ENCODE assay signal across 8 mouse cellular contexts in the genomic region with DNA sequence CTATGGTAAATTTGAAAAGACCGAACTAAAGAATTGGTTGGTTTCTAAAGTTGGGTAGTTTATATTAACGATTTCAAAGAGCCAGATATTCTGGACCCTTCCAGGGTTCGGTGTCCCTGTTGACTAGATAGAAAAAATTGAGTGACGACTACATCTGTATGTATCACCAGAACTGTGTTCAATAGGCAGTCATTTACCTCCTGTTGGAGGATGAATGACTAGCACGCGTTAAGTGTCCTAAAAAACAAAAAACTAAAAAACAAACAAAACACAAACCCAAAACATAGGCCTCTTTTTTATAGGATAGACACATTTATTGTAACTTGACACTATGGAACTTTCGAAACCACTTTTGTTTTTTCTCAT. TPM values are rescaled to one million over a fixed set of nuclear protein-coding genes. Genes with fewer than 3 reads are reported as not detected.
A peak's percentile ranks its signal among the peaks of the same experiment; 100 is the strongest.
DNase-seq lines count a peak whose midpoint lies in the region; ATAC-seq and TF ChIP-seq lines count a peak whose summit lies in the region.

No protein-coding gene starts in this region.

- no peak for ATAC-seq in heart, embryonic 13.5 days (ENCODE audit: extremely low read depth, insufficient number of reproducible peaks, low FRiP score, low TSS enrichment)
- no peak for ATAC-seq in G1E (ENCODE audit: extremely low read depth, insufficient number of reproducible peaks, low FRiP score, poor library complexity, severe bottlenecking)
- ATAC-seq in heart, postnatal 0 days (ENCODE audit: insufficient read depth, low read depth): no peak
- ATAC-seq in megakaryocyte-erythroid progenitor cell, adult 5-6 weeks (replicated peaks; ENCODE audit: low FRiP score, low TSS enrichment, poor library complexity, severe bottlenecking): peak; percentile 57

- TF ChIP-seq EP300 in heart, postnatal 0 days (IDR thresholded peaks at IDR 0.05; ENCODE audit: low read depth): no peak

- peaks cover 10% of the 10 kb centered on the region for H3K4me1 ChIP-seq in heart, embryonic 13.5 days
- peaks cover 15% of the 10 kb centered on the region for H3K4me1 ChIP-seq in G1E (ENCODE audit: insufficient read depth, low read depth, low read length)
- H3K4me1 ChIP-seq in heart, postnatal 0 days (ENCODE audit: control insufficient read depth, insufficient read depth): peaks cover 11% of the 10 kb centered on the region

- 0 out of 2 replicates have a peak, but pooled peaks cover 7% of the 10 kb centered on the region for H3K9me3 ChIP-seq in heart, embryonic 13.5 days
- H3K9me3 ChIP-seq in G1E (replicated peaks): no peaks in the 10 kb centered on the region
- no peaks in the 10 kb centered on the region for H3K9me3 ChIP-seq in heart, postnatal 0 days (replicated peaks; ENCODE audit: control insufficient read depth, low read length)

- no peak for TF ChIP-seq CTCF in G1E (IDR thresholded peaks at IDR 0.05; ENCODE audit: low read depth, low read length)
- no peak for TF ChIP-seq CTCF in heart, postnatal 0 days (IDR thresholded peaks at IDR 0.05; ENCODE audit: low read depth)

- peaks cover 3% of the 10 kb centered on the region; the same call in 1 of the 2 replicates for H3K27me3 ChIP-seq in heart, embryonic 13.5 days (replicated peaks)
- H3K27me3 ChIP-seq in G1E (ENCODE audit: insufficient read depth, low read length): peaks cover 4% of the 10 kb centered on the region; the same call in 1 of the 2 replicates
- no peaks in the 10 kb centered on the region for H3K27me3 ChIP-seq in heart, postnatal 0 days (ENCODE audit: control insufficient read depth, insufficient read depth, low read length)

- no peak for DNase-seq in heart, postnatal 4 days
- DNase-seq in G1E (ENCODE audit: low spot score): peak; percentile 5
- no peak for DNase-seq in heart, postnatal 0 days (ENCODE audit: low spot score)
- DNase-seq in frontal cortex, postnatal 10 days (ENCODE audit: low spot score in 2 of 2): no peak
- no peak for DNase-seq in layer of hippocampus, postnatal 25 days (ENCODE audit: extremely low spot score in 1 of 2, low spot score in 1 of 2)
- DNase-seq in right cerebral cortex, postnatal 10 days (ENCODE audit: low spot score in 2 of 2): no peak

- H3K4me2 ChIP-seq in heart, embryonic 13.5 days: peak overlapping the region; percentile 97
- H3K4me2 ChIP-seq in heart, postnatal 0 days (ENCODE audit: low read depth, low read length): peak overlapping the region; percentile 99

- WGBS in heart, embryonic 13.5 days: 26% methylated on average over 7 of the region's 7 CpGs
- 28% methylated on average over 7 of the region's 7 CpGs for WGBS in heart, postnatal 0 days

- H3K36me3 ChIP-seq in heart, embryonic 13.5 days: peaks cover 19% of the 10 kb centered on the region
- peaks cover 25% of the 10 kb centered on the region for H3K36me3 ChIP-seq in G1E (replicated peaks)
- H3K36me3 ChIP-seq in heart, postnatal 0 days (replicated peaks; ENCODE audit: control insufficient read depth, insufficient read depth, low read length): no peaks in the 10 kb centered on the region

- peak overlapping the region; percentile 93 for H3K9ac ChIP-seq in heart, embryonic 13.5 days
- peak overlapping the region; percentile 85 for H3K9ac ChIP-seq in heart, postnatal 0 days (replicated peaks; ENCODE audit: low read depth, low read length)

- peak overlapping the region; percentile 83 for H3K4me3 ChIP-seq in heart, embryonic 13.5 days
- peak overlapping the region; percentile 84 for H3K4me3 ChIP-seq in G1E (ENCODE audit: low read depth, low read length)
- H3K4me3 ChIP-seq in heart, postnatal 0 days (ENCODE audit: low read depth, low read length): peak overlapping the region; percentile 85

- no peak overlapping the region for H3K27ac ChIP-seq in heart, embryonic 13.5 days (replicated peaks)
- H3K27ac ChIP-seq in heart, postnatal 0 days (ENCODE audit: low read depth): peak overlapping the region; percentile 43

RNA-seq across cellular contexts. Expression of gene Zfp850, which starts 0.5 kb away (rescaled TPM):
- 1.7 and 2.7 TPM in 2 replicates for polyA plus RNA-seq in heart, embryonic 13.5 days (2015; fragmentation: Nextera tagmentation; extraction: Ambion mirVana)
- 1 to 10 TPM; 2.1 to 2.6 TPM for total RNA-seq in heart, postnatal 4 days (2021)
- total RNA-seq in G1E (2014; fragmentation: Nextera tagmentation): 12.1 and 20.9 TPM in 2 replicates
- 11.7 and 12.5 TPM in 2 replicates for total RNA-seq in G1E (2017)
- polyA plus RNA-seq in G1E (2012): 0.26 and 0.35 TPM in 2 replicates
- total RNA-seq in heart, postnatal 0 days (2014; rRNA removed; ENCODE audit: low replicate concordance): 0.15 and 1.7 TPM in 2 replicates
- polyA plus RNA-seq in heart, postnatal 0 days (2015; fragmentation: Nextera tagmentation; extraction: Ambion mirVana): 0.75 and 0.87 TPM in 2 replicates
- total RNA-seq in megakaryocyte-erythroid progenitor cell, adult 5-6 weeks (2014; fragmentation: Nextera tagmentation): 6.3 and 8.5 TPM in 2 replicates
- 16.5 and 28.9 TPM in 2 replicates for total RNA-seq in megakaryocyte-erythroid progenitor cell, adult 5-6 weeks (2017)
- 1 to 10 TPM; 5.3 to 6.5 TPM for total RNA-seq in layer of hippocampus, postnatal 25 days (2021)

RNA-seq across cellular contexts. Expression of gene Zfp780b, which starts 35.5 kb away (rescaled TPM):
- polyA plus RNA-seq in heart, embryonic 13.5 days (2015; fragmentation: Nextera tagmentation; extraction: Ambion mirVana): 12.0 and 13.1 TPM in 2 replicates
- total RNA-seq in heart, postnatal 4 days (2021): 1 to 10 TPM; 7.4 to 8.7 TPM
- 37.9 and 39.8 TPM in 2 replicates for total RNA-seq in G1E (2014; fragmentation: Nextera tagmentation)
- total RNA-seq in G1E (2017): 20.6 and 25.9 TPM in 2 replicates
- 0.31 and 0.41 TPM in 2 replicates for polyA plus RNA-seq in G1E (2012)
- 6.2 and 7.2 TPM in 2 replicates for total RNA-seq in heart, postnatal 0 days (2014; rRNA removed; ENCODE audit: low replicate concordance)
- polyA plus RNA-seq in heart, postnatal 0 days (2015; fragmentation: Nextera tagmentation; extraction: Ambion mirVana): 7.9 and 8.5 TPM in 2 replicates
- total RNA-seq in megakaryocyte-erythroid progenitor cell, adult 5-6 weeks (2014; fragmentation: Nextera tagmentation): 16.0 and 18.9 TPM in 2 replicates
- total RNA-seq in megakaryocyte-erythroid progenitor cell, adult 5-6 weeks (2017): 6.4 and 10.6 TPM in 2 replicates
- total RNA-seq in layer of hippocampus, postnatal 25 days (2021): 10 to 100 TPM; 20.1 to 20.4 TPM

RNA-seq across cellular contexts. Expression of gene Psmc4, which starts 35.5 kb away (rescaled TPM):
- 232 and 244 TPM in 2 replicates for polyA plus RNA-seq in heart, embryonic 13.5 days (2015; fragmentation: Nextera tagmentation; extraction: Ambion mirVana)
- total RNA-seq in heart, postnatal 4 days (2021): 100 to 1,000 TPM; 134 to 137 TPM
- total RNA-seq in G1E (2014; fragmentation: Nextera tagmentation): 140 and 154 TPM in 2 replicates
- total RNA-seq in G1E (2017): 175 and 188 TPM in 2 replicates
- 96.9 and 123 TPM in 2 replicates for polyA plus RNA-seq in G1E (2012)
- 146 and 199 TPM in 2 replicates for total RNA-seq in heart, postnatal 0 days (2014; rRNA removed; ENCODE audit: low replicate concordance)
- polyA plus RNA-seq in heart, postnatal 0 days (2015; fragmentation: Nextera tagmentation; extraction: Ambion mirVana): 203 and 207 TPM in 2 replicates
- total RNA-seq in megakaryocyte-erythroid progenitor cell, adult 5-6 weeks (2014; fragmentation: Nextera tagmentation): 170 and 195 TPM in 2 replicates
- total RNA-seq in megakaryocyte-erythroid progenitor cell, adult 5-6 weeks (2017): 153 and 178 TPM in 2 replicates
- total RNA-seq in layer of hippocampus, postnatal 25 days (2021): 100 to 1,000 TPM; 122 to 132 TPM

RNA-seq across cellular contexts. Expression of gene Fcgbp, which starts 56.6 kb away (rescaled TPM):
- polyA plus RNA-seq in heart, embryonic 13.5 days (2015; fragmentation: Nextera tagmentation; extraction: Ambion mirVana): 0.11 TPM in 1 of 2 replicates, not detected in the other
- total RNA-seq in heart, postnatal 4 days (2021): under 1 TPM; 0.02 to 0.12 TPM
- not detected in 2 replicates for total RNA-seq in G1E (2014; fragmentation: Nextera tagmentation)
- total RNA-seq in G1E (2017): 0.06 and 0.27 TPM in 2 replicates
- not detected in 2 replicates for polyA plus RNA-seq in G1E (2012)
- 0.46 TPM in 1 of 2 replicates, not detected in the other for total RNA-seq in heart, postnatal 0 days (2014; rRNA removed; ENCODE audit: low replicate concordance)
- polyA plus RNA-seq in heart, postnatal 0 days (2015; fragmentation: Nextera tagmentation; extraction: Ambion mirVana): not detected in 2 replicates
- not detected in 2 replicates for total RNA-seq in megakaryocyte-erythroid progenitor cell, adult 5-6 weeks (2014; fragmentation: Nextera tagmentation)
- not detected in 2 replicates for total RNA-seq in megakaryocyte-erythroid progenitor cell, adult 5-6 weeks (2017)
- 1 to 10 TPM in 1 of 2 experiments, under 1 TPM in 1; 0.94 to 1.2 TPM for total RNA-seq in layer of hippocampus, postnatal 25 days (2021)
